Mouse (Mus musculus) neural tube, embryonic 14.5 days (tissue): ENCODE results near the gene Slc17a9. TPM values are rescaled to one million over a fixed set of nuclear protein-coding genes. Genes with fewer than 3 reads are reported as not detected.

ENCODE experiments used
- ATAC-seq: fragments of 200-750 bp; cut with Nextera tagmentation; 2 replicates; pipeline ENCODE4 v1.8.0; 2017; ENCODE audit warnings: low read depth, mild to moderate bottlenecking, moderate TSS enrichment, moderate library complexity
- H3K27ac ChIP-seq: fragments of 300-500 bp; sonication (generic); 2 replicates; pipeline ENCODE4 v1.5.1; 2014; ENCODE audit warnings: low read depth, mild to moderate bottlenecking, control low read depth, low read length, moderate library complexity, mixed read lengths
- H3K27me3 ChIP-seq: fragments of 300-500 bp; sonication (generic); 2 replicates; pipeline ENCODE4 v1.6.1; 2014; ENCODE audit warnings: low read length; ENCODE audit not compliant: control insufficient read depth, insufficient read depth
- H3K36me3 ChIP-seq: fragments of 300-500 bp; sonication (generic); 2 replicates; pipeline ENCODE4 v1.6.1; 2014; ENCODE audit warnings: low read length, mixed read lengths; ENCODE audit not compliant: control insufficient read depth, insufficient read depth
- H3K4me1 ChIP-seq: fragments of 300-500 bp; sonication (generic); 2 replicates; pipeline ENCODE4 v1.6.1; 2014; ENCODE audit warnings: low read length; ENCODE audit not compliant: control insufficient read depth, insufficient read depth
- H3K4me2 ChIP-seq: fragments of 300-500 bp; sonication (generic); 2 replicates; pipeline ENCODE4 v1.6.1; 2014; ENCODE audit warnings: mild to moderate bottlenecking, low read depth, low read length, control low read depth
- H3K4me3 ChIP-seq: fragments of 300-500 bp; sonication (generic); 2 replicates; pipeline ENCODE4 v1.5.1; 2014; ENCODE audit warnings: low read depth, low read length, control low read depth, mixed read lengths
- H3K9ac ChIP-seq: fragments of 300-500 bp; sonication (generic); replicated peaks from 2 replicates; pipeline ENCODE4 v1.6.1; 2014; ENCODE audit warnings: low read depth, mild to moderate bottlenecking, control low read depth, low read length, mixed read lengths
- H3K9me3 ChIP-seq: fragments of 300-500 bp; sonication (generic); 2 replicates; pipeline ENCODE4 v1.6.1; 2016; ENCODE audit warnings: low read length; ENCODE audit not compliant: control insufficient read depth
- WGBS: fragments of 180-500 bp; shearing (Covaris S2); extraction: QIAGEN DNeasy Blood & Tissue Kit; methylation state at CpG from one replicate; pipeline ENCODE4 v1.1.7; 2014; 5-methylcytosine and 5-hydroxymethylcytosine counted together
- polyA plus RNA-seq: library from polyadenylated mRNA; unstranded; fragments of >200 nt; fragmentation: Nextera tagmentation; extraction: Ambion mirVana; gene quantifications from 2 replicates; pipeline ENCODE4 v1.2.1, GENCODE M21; 2014

Gene Slc17a9
- polyA plus RNA-seq, 1 experiment from 2014 or later = 0.21 TPM

DNA sequence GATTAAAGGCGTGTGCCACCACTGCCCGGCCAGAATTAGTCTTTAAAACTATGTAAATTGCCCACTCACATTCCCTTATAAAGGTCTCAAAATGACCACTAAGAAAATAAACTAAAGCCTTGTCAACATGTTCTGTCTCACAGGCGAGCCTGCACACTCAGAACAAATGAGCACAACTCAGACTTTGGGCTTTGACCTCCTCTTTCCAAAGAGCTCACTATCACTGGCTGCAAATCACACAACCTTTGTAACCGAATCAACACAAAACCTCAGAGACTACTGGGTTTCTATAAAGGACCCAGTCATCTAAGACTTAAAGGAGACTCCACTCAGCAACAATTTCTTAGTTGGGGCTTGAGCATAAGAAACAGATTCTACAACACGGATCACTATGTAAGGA is 24.6 kb upstream of the Slc17a9 start:
- Histone ChIP-seq H3K9ac (peak overlapping the region; percentile 97), H3K4me3 (peak overlapping the region; percentile 94), H3K27ac (no peak overlapping the region), H3K4me2 (peak overlapping the region; percentile 96), H3K4me1 (peaks cover 31% of the 10 kb centered on the region), H3K9me3 (no peaks in the 10 kb centered on the region), H3K27me3 (no peaks in the 10 kb centered on the region; the same call in 1 of the 2 replicates), H3K36me3 (no peaks in the 10 kb centered on the region)
- ATAC-seq = no peak
- 77% methylated on average over 5 of the region's 5 CpGs for WGBS

DNA sequence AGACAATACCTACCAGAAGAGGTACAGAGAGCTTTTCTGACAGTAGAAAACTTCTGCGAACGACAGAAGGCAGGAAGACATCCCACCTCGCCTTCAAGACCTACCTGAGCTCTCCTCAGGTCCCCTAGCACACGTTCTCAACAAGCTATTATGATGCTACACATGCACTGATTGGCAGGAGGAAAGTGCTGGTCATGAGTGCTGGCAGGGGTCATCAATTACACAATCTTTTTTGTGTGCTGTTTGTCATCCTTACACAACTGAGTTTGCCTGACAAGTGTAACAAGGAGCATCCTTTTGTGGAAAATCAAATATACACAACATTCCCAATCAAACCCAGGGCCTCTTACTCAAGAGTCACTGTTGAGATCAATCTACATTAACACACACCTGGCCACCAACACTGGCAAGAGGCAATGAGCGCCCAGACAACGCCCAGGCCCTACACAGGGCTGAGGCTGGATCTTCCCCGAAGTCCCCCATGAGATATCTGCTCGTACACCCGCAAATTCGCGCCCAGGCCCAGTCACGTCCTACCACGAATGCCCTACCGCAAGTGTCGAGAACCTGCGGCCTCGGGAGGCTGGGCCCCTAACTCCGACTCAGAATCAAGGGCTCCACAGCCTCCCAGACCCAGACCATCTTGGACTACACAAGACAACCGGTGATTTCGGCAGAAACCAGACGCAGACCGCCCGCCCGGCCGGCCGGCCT is 23.9 kb upstream of the Slc17a9 start:
- Histone ChIP-seq H3K27me3 (no peaks in the 10 kb centered on the region; the same call in 1 of the 2 replicates), H3K4me3 (peak overlapping the region; percentile 94), H3K9ac (peak overlapping the region; percentile 97), H3K27ac (peak overlapping the region; percentile 91), H3K4me1 (peaks cover 28% of the 10 kb centered on the region), H3K9me3 (no peaks in the 10 kb centered on the region), H3K4me2 (peak overlapping the region; percentile 96), H3K36me3 (no peaks in the 10 kb centered on the region)
- ATAC-seq = peak; percentile 22
- 6% methylated on average over 26 of the region's 26 CpGs for WGBS

DNA sequence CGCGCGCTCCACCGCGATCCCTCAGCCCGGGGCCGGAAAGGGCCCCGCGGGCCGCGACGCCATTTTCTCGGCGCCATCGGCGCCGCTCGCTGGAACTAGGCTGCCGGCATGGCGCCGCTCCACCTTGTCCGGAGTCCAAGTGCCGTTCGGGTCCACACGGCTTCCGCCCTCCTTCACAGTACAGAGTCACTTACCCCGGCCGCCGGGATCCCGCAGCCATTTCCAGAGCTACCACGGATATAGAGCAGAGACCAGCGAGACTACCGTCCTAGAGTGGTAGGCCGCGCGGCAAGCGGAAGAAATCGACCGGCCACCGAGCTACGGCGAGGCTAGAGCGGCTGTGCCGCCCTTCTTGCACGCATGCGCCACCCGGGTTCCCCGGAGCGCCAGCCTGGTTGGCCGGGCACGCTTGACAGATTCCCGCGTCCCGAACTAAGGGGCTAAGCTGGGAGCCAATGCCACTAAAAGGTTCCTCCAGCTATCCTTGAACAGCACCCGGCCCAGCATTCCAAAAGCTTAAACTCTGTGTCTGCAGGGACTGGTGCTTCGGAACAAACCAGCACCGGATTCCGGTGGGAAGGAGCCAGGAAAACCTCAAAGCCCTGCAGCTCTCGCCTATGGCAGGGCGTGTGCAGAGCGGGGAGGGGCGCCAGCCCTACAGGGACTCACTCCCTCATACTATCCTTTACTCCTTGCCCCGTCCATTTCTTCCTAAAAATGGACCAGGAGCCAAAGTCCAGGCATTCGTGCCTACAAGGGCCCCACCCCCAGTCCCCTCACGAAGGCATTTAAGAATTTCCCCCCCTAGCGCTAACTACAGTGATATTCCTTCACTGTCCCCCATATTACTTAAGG is 23.1 kb upstream of the Slc17a9 start:
- Histone ChIP-seq H3K4me1 (peaks cover 28% of the 10 kb centered on the region), H3K4me3 (peak overlapping the region; percentile 94), H3K27ac (peak overlapping the region; percentile 91), H3K9me3 (no peaks in the 10 kb centered on the region), H3K4me2 (peak overlapping the region; percentile 96), H3K9ac (peak overlapping the region; percentile 97), H3K36me3 (no peaks in the 10 kb centered on the region), H3K27me3 (no peaks in the 10 kb centered on the region; the same call in 1 of the 2 replicates)
- under 1% methylated on average over 66 of the region's 66 CpGs for WGBS
- peak; percentile 96 for ATAC-seq

DNA sequence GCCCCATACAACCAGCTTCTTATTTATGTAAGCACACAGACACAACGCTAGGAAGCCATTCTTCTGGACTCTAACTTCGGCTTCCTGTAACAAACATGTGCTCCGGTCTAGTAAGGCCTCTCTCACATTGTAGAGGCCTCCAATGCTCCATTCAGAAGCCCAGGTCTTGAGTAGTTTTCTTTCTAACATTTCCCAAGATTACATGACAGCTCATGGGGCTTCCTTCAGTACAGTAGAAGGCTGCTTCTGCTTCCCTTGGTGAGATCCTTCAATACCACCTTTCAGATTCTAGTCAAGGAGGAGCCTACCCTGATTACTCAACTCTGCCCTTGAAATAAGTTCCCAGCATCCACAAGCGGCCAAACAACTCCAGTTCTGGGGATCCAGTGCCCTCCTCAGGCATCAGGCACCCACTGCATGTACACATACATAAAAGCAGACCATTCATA is 22.3 kb upstream of the Slc17a9 start:
- Histone ChIP-seq H3K9me3 (no peaks in the 10 kb centered on the region), H3K27me3 (no peaks in the 10 kb centered on the region; the same call in 1 of the 2 replicates), H3K27ac (peak overlapping the region; percentile 91), H3K36me3 (no peaks in the 10 kb centered on the region), H3K9ac (peak overlapping the region; percentile 97), H3K4me2 (peak overlapping the region; percentile 88), H3K4me1 (peaks cover 28% of the 10 kb centered on the region), H3K4me3 (peak overlapping the region; percentile 94)
- WGBS = 38% methylated on average over 4 of the region's 4 CpGs
- no peak for ATAC-seq

- Histone ChIP-seq H3K4me2 (no peak overlapping the region), H3K4me1 (peaks cover 28% of the 10 kb centered on the region), H3K27me3 (no peaks in the 10 kb centered on the region; the same call in 1 of the 2 replicates), H3K4me3 (no peak overlapping the region), H3K27ac (no peak overlapping the region), H3K36me3 (no peaks in the 10 kb centered on the region), H3K9ac (no peak overlapping the region), H3K9me3 (no peaks in the 10 kb centered on the region)
- WGBS = 82% methylated on average over 5 of the region's 5 CpGs
- ATAC-seq = no peak
Observed at GRCm38 (mm10) chr2:180703175-180703574, 21.9 kb upstream of the Slc17a9 start.

- H3K4me1 ChIP-seq = peaks cover 33% of the 10 kb centered on the region
- no peak overlapping the region for H3K27ac ChIP-seq
- no peaks in the 10 kb centered on the region for H3K36me3 ChIP-seq
- no peaks in the 10 kb centered on the region for H3K9me3 ChIP-seq
- H3K4me3 ChIP-seq = no peak overlapping the region
- whole genome bisulfite sequencing = 77% methylated on average over 3 of the region's 3 CpGs
- H3K4me2 ChIP-seq = no peak overlapping the region
- H3K9ac ChIP-seq = no peak overlapping the region
- no peak for ATAC-seq
- no peaks in the 10 kb centered on the region; the same call in 1 of the 2 replicates for H3K27me3 ChIP-seq
Observed at GRCm38 (mm10) chr2:180703645-180704359, 21.3 kb upstream of the Slc17a9 start.

GRCm38 (mm10) chr2:180704591-180704990 is 20.5 kb upstream of the Slc17a9 start:
- H3K9me3 ChIP-seq = no peaks in the 10 kb centered on the region
- H3K4me3 ChIP-seq = no peak overlapping the region
- H3K36me3 ChIP-seq = no peaks in the 10 kb centered on the region
- no peak overlapping the region for H3K9ac ChIP-seq
- H3K4me2 ChIP-seq = no peak overlapping the region
- H3K27me3 ChIP-seq = no peaks in the 10 kb centered on the region; the same call in 1 of the 2 replicates
- peaks cover 29% of the 10 kb centered on the region for H3K4me1 ChIP-seq
- H3K27ac ChIP-seq = no peak overlapping the region
- no peak for ATAC-seq
- WGBS = 89% methylated on average over 8 of the region's 8 CpGs

- no peak overlapping the region for H3K4me2 ChIP-seq
- whole genome bisulfite sequencing = 81% methylated on average over 3 of the region's 3 CpGs
- peaks cover 24% of the 10 kb centered on the region for H3K4me1 ChIP-seq
- no peak for ATAC-seq
- H3K27ac ChIP-seq = no peak overlapping the region
- no peak overlapping the region for H3K9ac ChIP-seq
- H3K4me3 ChIP-seq = no peak overlapping the region
- H3K27me3 ChIP-seq = no peaks in the 10 kb centered on the region; the same call in 1 of the 2 replicates
- no peaks in the 10 kb centered on the region for H3K36me3 ChIP-seq
- no peaks in the 10 kb centered on the region for H3K9me3 ChIP-seq
Observed at GRCm38 (mm10) chr2:180705066-180705465, 20.0 kb upstream of the Slc17a9 start.
